Mouse (Mus musculus) ES-Bruce4 (cell line): ENCODE data around the gene Olfr545.

Source experiments
- EP300 ChIP-seq: IDR thresholded peaks from 2 replicates; pipeline ENCODE4 v1.6.1; 2011; ENCODE audit warnings: low read depth, low read length; ENCODE audit not compliant: insufficient read depth
- POLR2A ChIP-seq: IDR thresholded peaks from one replicate; pipeline ENCODE4 v1.8.1; 2011; ENCODE audit warnings: low read length; ENCODE audit not compliant: insufficient read depth

GRCm38 (mm10) chr7:102467566-102467965, 31.8 kb downstream of the Olfr545 start:
- TF ChIP-seq POLR2A (no peak), EP300 (no peak)
